Mouse (Mus musculus) midbrain, embryonic 16.5 days (tissue): Measurements from ENCODE around the gene Celf2. TPM values are rescaled to one million over a fixed set of nuclear protein-coding genes. Genes with fewer than 3 reads are reported as not detected.
"Not testable (repeated sequence)": the region's sequence is repeated elsewhere in the genome, so short reads cannot be mapped to it uniquely, and the experiment has no call there.

Experiments
- ATAC-seq: fragments of 200-750 bp; cut with Nextera tagmentation; 2 replicates; pipeline ENCODE4 v1.8.0; 2017; ENCODE audit warnings: moderate TSS enrichment
- H3K27ac ChIP-seq: fragments of 300-500 bp; sonication (generic); 2 replicates; pipeline ENCODE4 v1.5.1; 2014; ENCODE audit warnings: mild to moderate bottlenecking, low read length, mixed read lengths
- H3K27me3 ChIP-seq: fragments of 300-500 bp; sonication (generic); 2 replicates; pipeline ENCODE4 v1.6.1; 2014; ENCODE audit warnings: low read depth, low read length, mixed read lengths; ENCODE audit not compliant: control insufficient read depth, insufficient read depth
- H3K36me3 ChIP-seq: fragments of 300-500 bp; sonication (generic); 2 replicates; pipeline ENCODE4 v1.6.1; 2014; ENCODE audit warnings: mild to moderate bottlenecking, low read length, moderate library complexity, mixed read lengths; ENCODE audit not compliant: control insufficient read depth, insufficient read depth
- H3K4me1 ChIP-seq: fragments of 300-500 bp; sonication (generic); 2 replicates; pipeline ENCODE4 v1.6.1; 2014; ENCODE audit warnings: mild to moderate bottlenecking, low read length, mixed read lengths; ENCODE audit not compliant: control insufficient read depth, insufficient read depth
- H3K4me2 ChIP-seq: fragments of 300-500 bp; sonication (generic); 2 replicates; pipeline ENCODE4 v1.6.1; 2014; ENCODE audit warnings: mild to moderate bottlenecking, low read length, mixed read lengths
- H3K4me3 ChIP-seq: fragments of 300-500 bp; sonication (generic); 2 replicates; pipeline ENCODE4 v1.5.1; 2014; ENCODE audit warnings: low read depth, mild to moderate bottlenecking, low read length, moderate library complexity, mixed read lengths
- H3K9ac ChIP-seq: fragments of 300-500 bp; sonication (generic); 2 replicates; pipeline ENCODE4 v1.6.1; 2014; ENCODE audit warnings: low read depth, low read length, mixed read lengths
- H3K9me3 ChIP-seq: fragments of 300-500 bp; sonication (generic); replicated peaks from 2 replicates; pipeline ENCODE4 v1.6.1; 2014; ENCODE audit warnings: mild to moderate bottlenecking, low read length, mixed read lengths; ENCODE audit not compliant: control insufficient read depth, poor library complexity, severe bottlenecking
- WGBS: fragments of 180-500 bp; shearing (Covaris S2); extraction: QIAGEN DNeasy Blood & Tissue Kit; methylation state at CpG from one replicate; pipeline ENCODE4 v1.1.7; 2014; 5-methylcytosine and 5-hydroxymethylcytosine counted together
- polyA plus RNA-seq: library from polyadenylated mRNA; unstranded; fragments of >200 nt; fragmentation: Nextera tagmentation; extraction: Ambion mirVana; gene quantifications from 2 replicates; pipeline ENCODE4 v1.2.1, GENCODE M21; 2015

Gene Celf2
- polyA plus RNA-seq, 1 experiment from 2014 or later = 160 TPM

DNA sequence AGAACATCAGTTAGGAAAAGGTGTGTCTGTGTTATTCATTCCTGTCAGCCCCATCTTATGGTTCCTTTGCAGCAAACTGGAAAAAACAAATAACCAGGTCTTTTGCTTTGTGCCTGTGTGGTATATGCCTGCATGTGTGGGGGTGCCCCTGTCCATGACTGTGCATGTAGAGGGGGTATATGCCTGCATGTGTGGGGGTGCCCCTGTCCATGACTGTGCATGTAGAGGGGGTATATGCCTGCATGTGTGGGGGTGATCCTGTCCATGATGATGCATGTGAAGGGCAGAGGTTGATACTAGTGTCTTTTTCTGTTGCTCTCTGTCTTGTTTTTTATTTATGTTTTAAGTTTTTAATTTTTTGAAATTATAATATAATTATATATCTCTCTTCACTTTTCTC, 246.7 kb downstream of the Celf2 start:
- not testable (repeated sequence) for H3K9me3 ChIP-seq, H3K4me3 ChIP-seq, H3K9ac ChIP-seq, H3K27ac ChIP-seq, H3K4me2 ChIP-seq, H3K4me1 ChIP-seq, ATAC-seq, H3K27me3 ChIP-seq, H3K36me3 ChIP-seq

DNA sequence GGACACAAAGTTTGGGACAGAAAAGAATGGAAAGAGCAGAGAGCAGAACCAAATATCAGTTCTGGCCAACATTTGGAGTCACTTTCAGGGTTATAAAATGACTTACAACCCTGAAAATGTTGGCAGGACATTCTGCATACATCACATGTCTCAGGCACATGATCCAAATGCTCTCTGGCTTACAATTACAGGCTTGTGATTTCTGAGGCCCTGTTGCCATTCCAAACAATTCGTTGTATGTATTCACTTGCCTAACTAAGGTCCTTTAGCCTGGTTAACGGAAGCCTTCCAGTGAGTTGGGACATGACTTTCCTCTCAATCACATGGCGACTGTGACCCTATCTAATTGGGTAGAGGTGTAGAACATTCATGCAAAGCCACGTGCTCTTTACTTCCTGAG, 249.2 kb downstream of the Celf2 start:
- H3K4me3 ChIP-seq = no peak overlapping the region
- H3K9me3 ChIP-seq = no peaks in the 10 kb centered on the region
- H3K36me3 ChIP-seq = no peaks in the 10 kb centered on the region
- no peaks in the 10 kb centered on the region for H3K4me1 ChIP-seq
- no peaks in the 10 kb centered on the region for H3K27me3 ChIP-seq
- ATAC-seq = no peak
- no peak overlapping the region for H3K9ac ChIP-seq
- H3K4me2 ChIP-seq = no peak overlapping the region
- WGBS = 86% methylated on average over 4 of the region's 4 CpGs
- H3K27ac ChIP-seq = no peak overlapping the region

DNA sequence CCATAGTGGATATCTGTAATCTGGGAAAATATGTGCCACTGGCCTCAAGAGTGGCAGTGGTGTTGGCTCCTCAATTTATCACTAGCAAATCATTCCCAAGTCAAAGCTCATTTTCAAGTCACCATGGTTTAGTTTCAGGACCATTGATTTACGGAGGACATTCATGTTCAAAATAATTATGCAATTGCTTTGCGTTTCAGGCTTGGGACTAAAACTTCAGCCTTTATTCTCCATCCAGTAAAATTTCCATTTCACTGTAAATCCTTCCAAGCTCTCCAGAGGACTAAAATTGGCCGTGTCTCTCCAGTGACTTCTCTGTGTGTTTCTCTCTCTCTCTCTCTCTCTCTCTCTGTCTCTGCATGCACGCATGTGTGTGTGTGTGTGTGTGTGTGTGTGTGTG, 249.7 kb downstream of the Celf2 start:
- Histone ChIP-seq H3K36me3 (no peaks in the 10 kb centered on the region), H3K4me2 (no peak overlapping the region), H3K4me3 (no peak overlapping the region), H3K27me3 (no peaks in the 10 kb centered on the region), H3K9me3 (no peaks in the 10 kb centered on the region), H3K4me1 (no peaks in the 10 kb centered on the region), H3K27ac (no peak overlapping the region), H3K9ac (no peak overlapping the region)
- ATAC-seq = no peak
- WGBS = 79% methylated on average over 3 of the region's 4 CpGs

DNA sequence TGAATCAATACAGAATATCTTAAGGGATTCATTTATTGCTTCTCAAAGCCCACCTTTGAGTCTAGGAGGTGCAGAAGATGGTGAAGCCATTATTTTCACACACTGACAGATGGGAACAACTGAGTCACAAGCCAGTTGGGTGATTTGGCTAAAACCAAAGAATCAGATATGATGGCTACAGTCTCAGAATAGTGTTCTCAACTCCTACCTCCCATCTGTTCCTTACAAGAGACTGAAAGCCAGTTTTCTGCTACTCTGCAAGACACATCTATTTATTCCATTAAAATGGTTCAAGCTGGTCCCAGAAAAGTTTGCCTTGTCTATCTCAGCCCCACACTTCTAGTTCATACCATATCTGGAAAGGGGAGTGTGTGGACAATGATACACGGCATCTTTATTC, 253.3 kb downstream of the Celf2 start:
- H3K4me3 ChIP-seq = no peak overlapping the region
- no peaks in the 10 kb centered on the region for H3K4me1 ChIP-seq
- ATAC-seq = no peak
- WGBS = 93% methylated on average over 1 of the region's 1 CpGs
- no peaks in the 10 kb centered on the region for H3K36me3 ChIP-seq
- H3K27me3 ChIP-seq = no peaks in the 10 kb centered on the region
- no peak overlapping the region for H3K9ac ChIP-seq
- no peak overlapping the region for H3K27ac ChIP-seq
- H3K9me3 ChIP-seq = no peaks in the 10 kb centered on the region
- H3K4me2 ChIP-seq = no peak overlapping the region

DNA sequence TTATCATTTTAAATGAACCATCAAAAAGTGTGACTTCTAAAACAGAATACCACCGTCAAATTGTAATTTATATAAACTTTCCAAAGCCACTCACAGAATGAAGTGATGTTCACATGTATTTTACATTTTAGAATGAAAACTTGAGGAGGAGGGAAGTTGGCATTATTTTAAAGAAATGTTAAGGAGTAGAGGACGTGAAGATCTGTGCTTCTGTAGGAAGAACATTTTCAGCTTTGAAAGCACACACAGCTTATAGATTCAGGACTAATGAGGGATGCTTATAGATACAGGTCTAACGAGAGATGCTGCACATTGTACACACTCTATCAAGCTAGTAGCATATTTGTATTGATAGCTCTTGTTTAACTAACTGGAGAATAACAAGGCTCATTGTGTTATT, 254.0 kb downstream of the Celf2 start:
- no peak overlapping the region for H3K4me3 ChIP-seq
- no peak overlapping the region for H3K9ac ChIP-seq

DNA sequence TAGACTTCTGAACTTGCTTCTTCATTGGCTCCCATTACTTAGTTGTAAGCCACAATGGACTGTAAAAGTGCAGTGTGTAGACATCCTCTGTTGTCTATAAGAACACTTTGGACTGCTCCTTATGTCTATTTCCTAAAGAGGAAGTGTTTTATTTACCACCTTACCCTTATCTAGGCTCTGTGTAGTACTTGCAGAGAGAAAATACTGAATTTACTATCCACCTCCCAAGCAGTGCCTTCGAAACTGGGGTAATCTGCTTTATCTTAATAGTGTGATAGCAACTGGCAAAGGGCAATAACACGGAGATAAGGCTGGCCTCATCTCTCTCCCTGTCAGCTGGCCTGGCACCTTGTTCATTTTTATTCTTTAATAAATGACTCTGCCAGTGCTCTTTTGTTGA, 259.0 kb downstream of the Celf2 start:
- Histone ChIP-seq H3K9me3 (no peaks in the 10 kb centered on the region), H3K4me1 (no peaks in the 10 kb centered on the region), H3K27me3 (no peaks in the 10 kb centered on the region), H3K27ac (no peak overlapping the region), H3K9ac (no peak overlapping the region), H3K4me3 (no peak overlapping the region), H3K36me3 (no peaks in the 10 kb centered on the region), H3K4me2 (no peak overlapping the region)
- ATAC-seq = no peak
- 75% methylated on average over 2 of the region's 2 CpGs for WGBS

More for the DNA sequence above, 254.0 kb downstream of the Celf2 start:
- H3K9me3 ChIP-seq = no peaks in the 10 kb centered on the region
- H3K36me3 ChIP-seq = no peaks in the 10 kb centered on the region
- no peak for ATAC-seq
- H3K27me3 ChIP-seq = no peaks in the 10 kb centered on the region
- H3K4me2 ChIP-seq = no peak overlapping the region
- no peaks in the 10 kb centered on the region for H3K4me1 ChIP-seq
- no peak overlapping the region for H3K27ac ChIP-seq
- 77% methylated on average over 3 of the region's 3 CpGs for WGBS

DNA sequence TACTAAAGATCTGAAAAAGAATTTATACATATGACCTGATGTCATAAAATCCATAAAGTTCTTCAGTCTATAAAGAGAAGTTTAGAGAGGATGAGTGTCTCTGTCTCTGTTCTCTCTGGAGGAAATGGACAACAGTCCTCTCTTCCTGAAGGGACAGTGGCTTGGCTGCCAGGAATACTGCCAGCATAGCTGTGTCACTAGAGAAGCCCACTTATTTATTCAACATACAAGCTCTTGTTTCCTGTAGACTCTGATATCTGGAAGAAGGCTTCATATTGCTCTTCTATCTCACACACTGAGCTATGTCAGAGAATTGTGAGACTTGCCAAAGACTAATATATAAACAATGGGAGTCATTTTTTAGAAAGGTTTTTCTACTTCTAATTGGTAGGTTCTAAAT, 260.4 kb downstream of the Celf2 start:
- H3K36me3 ChIP-seq = no peaks in the 10 kb centered on the region
- no peak overlapping the region for H3K27ac ChIP-seq
- no peaks in the 10 kb centered on the region for H3K9me3 ChIP-seq
- no peaks in the 10 kb centered on the region for H3K27me3 ChIP-seq
- no peaks in the 10 kb centered on the region for H3K4me1 ChIP-seq
- no peak overlapping the region for H3K4me2 ChIP-seq
- no peak overlapping the region for H3K9ac ChIP-seq
- no peak overlapping the region for H3K4me3 ChIP-seq
- no peak for ATAC-seq

DNA sequence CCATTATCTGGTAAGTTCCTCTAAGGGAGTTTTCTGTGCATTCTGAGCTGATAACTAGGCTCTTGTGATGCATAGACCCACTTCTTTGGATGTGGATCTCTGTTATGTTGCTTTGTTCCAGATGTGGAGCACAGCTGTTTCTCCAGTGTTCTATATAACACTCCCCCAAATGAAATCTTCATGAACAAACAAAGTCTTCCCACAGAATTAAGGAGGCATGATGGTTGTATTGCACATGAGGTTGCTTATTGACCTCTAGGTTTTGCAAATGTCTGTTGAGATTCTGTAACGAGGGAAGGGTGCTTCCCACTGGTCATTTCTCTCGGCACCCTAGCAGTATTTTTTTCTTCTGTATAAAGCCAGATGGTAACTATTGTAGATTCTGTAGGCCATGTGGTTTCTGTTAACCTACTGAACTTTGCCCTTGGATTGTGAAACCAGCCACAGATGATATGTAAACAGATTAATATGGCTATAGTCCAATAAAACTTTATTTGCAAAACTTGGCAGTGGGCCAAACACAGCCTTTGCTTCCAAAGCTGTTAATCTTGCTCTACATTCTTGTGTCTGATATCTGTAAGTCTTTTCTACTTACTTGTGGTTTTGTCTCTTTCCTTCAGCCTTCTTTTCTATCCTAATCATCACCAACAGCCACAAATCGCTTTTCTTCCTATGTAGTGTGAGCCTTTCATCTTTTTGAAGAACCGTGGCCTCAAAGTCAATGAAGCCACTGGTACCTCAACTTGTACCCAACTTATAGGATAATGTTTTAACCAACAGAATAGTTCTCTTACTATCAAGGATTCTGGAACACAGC, 263.2 kb downstream of the Celf2 start:
- Histone ChIP-seq H3K9ac (no peak overlapping the region), H3K4me1 (no peaks in the 10 kb centered on the region), H3K4me3 (no peak overlapping the region), H3K27ac (no peak overlapping the region), H3K36me3 (no peaks in the 10 kb centered on the region), H3K9me3 (no peaks in the 10 kb centered on the region), H3K27me3 (no peaks in the 10 kb centered on the region), H3K4me2 (no peak overlapping the region)
- 79% methylated on average over 4 of the region's 4 CpGs for WGBS
- no peak for ATAC-seq

DNA sequence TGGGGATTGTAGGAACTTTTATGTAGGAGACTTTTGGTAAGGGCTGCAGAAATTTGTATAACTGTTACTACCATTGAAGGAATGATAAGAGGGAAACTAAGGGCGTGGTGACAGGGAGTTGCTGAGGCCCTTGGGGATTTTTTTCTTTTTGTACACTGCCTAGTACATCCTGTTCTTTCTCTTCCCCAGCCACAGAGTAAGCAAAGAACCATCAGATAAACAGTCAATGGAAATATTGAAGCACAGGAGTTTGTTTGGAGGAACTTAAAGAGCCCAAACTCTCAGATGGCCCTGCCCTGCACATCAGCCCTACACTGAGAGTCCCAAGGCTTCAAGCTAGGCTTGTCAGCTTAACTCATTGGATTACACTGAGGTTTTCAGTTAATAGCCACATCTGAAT, 267.2 kb downstream of the Celf2 start:
- WGBS = 92% methylated on average over 1 of the region's 1 CpGs
- no peaks in the 10 kb centered on the region for H3K27me3 ChIP-seq
- no peak overlapping the region for H3K4me3 ChIP-seq
- H3K9me3 ChIP-seq = no peaks in the 10 kb centered on the region
- no peak overlapping the region for H3K27ac ChIP-seq
- ATAC-seq = no peak
- no peaks in the 10 kb centered on the region for H3K36me3 ChIP-seq
- no peak overlapping the region for H3K4me2 ChIP-seq
- H3K9ac ChIP-seq = no peak overlapping the region
- H3K4me1 ChIP-seq = no peaks in the 10 kb centered on the region
